Mouse (Mus musculus) left cerebral cortex, postnatal 14 days (tissue): ENCODE measurements around the gene Edn1. TPM values are rescaled to one million over a fixed set of nuclear protein-coding genes. Genes with fewer than 3 reads are reported as not detected.

Experiments
- DNase-seq, 2 experiments: peaks; one replicate each; pipeline ENCODE4 v3.0.0; 2021 to 2022; ENCODE audit warnings: low spot score in 2 of 2, mixed read lengths in 1 of 2
- intact Hi-C: fragments of 180-260 bp; cut with DNase I; formaldehyde crosslinking; loops from one replicate; pipeline ENCODE4 v1.15.1; 2025
- long read RNA-seq, 2 experiments: library from polyadenylated mRNA; stranded (forward); transcript quantifications; one replicate each; pipeline ENCODE4 v2.0.0; 2021
- total RNA-seq, 2 experiments: library from RNA; stranded (reverse); gene quantifications; 2 replicates each; pipeline ENCODE4 v1.2.3; 2021

Edn1 gene
- 1 to 10 TPM; 4.0 to 4.2 TPM for total RNA-seq
- long read RNA-seq, experiment 1, partial matches to known transcripts: 0 of 2 reads
- long read RNA-seq, experiment 1, other reads (novel, unspliced or antisense): 0 of 2 reads
- long read RNA-seq, experiment 2, partial matches to known transcripts: 0 of 1 reads
- long read RNA-seq, experiment 2, other reads (novel, unspliced or antisense): 0 of 1 reads

GRCm38 (mm10) chr13:42301161-42301721 lies at the start of gene Edn1:
Gene Edn1 (plus strand): TSS chr13:42301476.
- DNase-seq: peak in 1 of 2 experiments; percentile 22

GRCm38 (mm10) chr13:42253821-42254220 lies 47.5 kb upstream of the Edn1 start:
- DNase-seq: no peak
- intact Hi-C loops: no loop called here

More at GRCm38 (mm10) chr13:42301161-42301721, at the start of gene Edn1:
- intact Hi-C loops: loop anchor here (2.0 to 5.0 kb wide), 2 partner anchors 286 to 592 kb away; no protein-coding TSS in a partner anchor

- no peak for DNase-seq
- intact Hi-C loops: no loop called here
Measured at GRCm38 (mm10) chr13:42255105-42255504, 46.2 kb upstream of the Edn1 start.

- intact Hi-C loops: no loop called here
Measured at GRCm38 (mm10) chr13:42258422-42258821, 42.9 kb upstream of the Edn1 start.

DNA sequence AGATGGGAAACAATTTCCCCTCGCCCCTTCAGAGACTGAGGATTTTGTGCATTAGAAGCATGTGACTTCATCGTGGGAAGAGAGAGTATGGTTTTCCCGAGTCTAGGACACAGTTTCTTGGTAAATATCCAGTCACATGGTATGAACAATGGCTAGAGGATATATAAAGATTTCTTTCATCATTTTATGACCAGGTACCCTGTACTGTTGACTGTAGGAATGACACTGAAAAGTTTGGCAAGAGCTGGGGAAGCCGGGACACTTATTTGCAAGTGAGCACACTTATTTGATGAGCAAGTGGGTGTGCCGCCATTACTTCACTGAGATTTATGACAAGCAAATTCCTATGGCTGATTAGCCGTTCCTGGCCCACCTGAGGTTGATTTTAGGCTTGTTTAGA lies 40.6 kb upstream of the Edn1 start:
- no peak for DNase-seq
- intact Hi-C loops: no loop called here

More at GRCm38 (mm10) chr13:42258422-42258821, 42.9 kb upstream of the Edn1 start:
- DNase-seq: no peak

DNA sequence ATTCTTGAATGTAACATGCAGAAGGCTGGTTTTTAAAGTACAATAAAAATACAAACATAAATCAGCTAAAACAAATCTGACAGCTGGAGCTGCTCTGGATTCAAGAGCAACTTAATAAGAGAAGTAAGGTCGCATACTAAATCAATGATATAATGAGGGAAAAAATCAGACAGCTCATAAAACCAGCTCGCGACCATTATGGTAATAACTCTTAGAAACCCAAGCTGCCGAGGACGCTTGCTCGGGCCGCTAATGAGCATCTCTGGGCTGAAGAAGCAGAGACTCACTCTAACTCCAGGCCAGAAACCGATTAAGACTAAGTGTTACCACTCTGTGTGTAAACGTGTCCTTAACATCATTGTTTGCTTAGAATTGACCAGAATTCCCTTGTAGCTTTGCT lies 31.2 kb upstream of the Edn1 start:
- DNase-seq: no peak
- intact Hi-C loops: no loop called here

GRCm38 (mm10) chr13:42276774-42277454 lies 24.4 kb upstream of the Edn1 start:
- no peak for DNase-seq
- intact Hi-C loops: no loop called here

DNA sequence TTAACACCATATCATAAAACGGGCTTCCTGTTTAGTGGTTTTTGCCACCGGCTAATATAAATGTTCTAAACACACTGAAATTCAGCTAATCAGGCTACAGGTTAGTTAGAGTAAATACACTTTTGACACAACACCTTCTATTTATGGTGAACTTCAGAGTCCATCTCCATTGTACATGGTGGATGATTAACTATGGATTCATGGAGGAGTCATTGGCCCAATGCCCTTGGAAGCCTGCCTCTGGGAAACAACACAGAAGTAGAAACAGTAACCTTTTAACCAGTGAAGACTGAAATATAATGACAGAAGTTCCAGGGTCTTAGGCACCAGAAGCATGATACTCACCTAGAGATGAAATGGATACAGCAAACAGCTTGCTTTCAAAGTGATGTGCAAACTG lies 23.5 kb upstream of the Edn1 start:
- intact Hi-C loops: no loop called here
- no peak for DNase-seq

DNA sequence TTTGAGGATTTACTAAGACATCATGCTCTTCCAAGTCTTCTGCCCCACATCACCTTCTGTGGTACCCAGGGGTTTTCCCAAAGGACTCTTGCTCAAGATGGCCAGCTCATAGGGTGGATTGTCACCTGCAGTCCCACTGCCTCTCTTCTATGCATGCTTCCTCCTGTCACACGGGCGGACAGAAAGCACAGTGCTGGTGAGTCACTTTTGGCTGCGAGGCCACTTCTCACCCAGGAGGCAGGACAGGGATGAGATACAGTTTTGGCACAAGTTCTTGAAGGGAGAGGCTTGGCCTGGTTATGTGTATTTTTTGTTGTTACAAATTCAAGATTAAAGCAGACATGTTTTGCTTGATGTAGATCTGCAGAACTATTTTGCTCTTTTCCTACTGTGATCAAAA lies 15.4 kb upstream of the Edn1 start:
- DNase-seq: no peak
- intact Hi-C loops: no loop called here

- intact Hi-C loops: no loop called here
- no peak for DNase-seq
Measured at GRCm38 (mm10) chr13:42286768-42287167, 14.5 kb upstream of the Edn1 start.

DNA sequence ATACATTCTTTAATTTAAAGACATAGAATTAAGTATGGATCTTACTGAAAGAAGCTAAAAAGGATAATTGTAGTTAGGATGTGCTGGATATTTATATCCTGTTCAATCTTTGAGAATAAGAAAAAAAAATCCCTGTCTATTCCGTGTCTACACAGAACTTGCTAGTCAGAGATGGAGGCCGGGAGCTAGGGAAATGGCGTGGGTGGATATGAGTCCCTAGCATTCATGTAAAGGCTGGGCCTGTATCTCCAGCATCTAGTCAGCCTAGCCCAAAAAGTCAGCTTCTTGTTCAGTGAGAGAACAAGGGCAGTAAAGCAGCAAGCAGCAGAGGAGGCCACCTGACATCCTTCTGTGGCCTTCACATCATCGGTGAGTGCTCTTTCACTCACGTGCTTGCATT lies 8.7 kb upstream of the Edn1 start:
- intact Hi-C loops: no loop called here
- no peak for DNase-seq

- DNase-seq: peak in 1 of 2 experiments; percentile 38
- intact Hi-C loops: no loop called here
Measured at GRCm38 (mm10) chr13:42298302-42298701, 3.0 kb upstream of the Edn1 start.

GRCm38 (mm10) chr13:42298766-42299165 lies 2.5 kb upstream of the Edn1 start:
- intact Hi-C loops: no loop called here
- no peak for DNase-seq

GRCm38 (mm10) chr13:42300567-42300966 lies 709 bp upstream of the Edn1 start:
- peak; percentile 67 to 83 for DNase-seq
- intact Hi-C loops: loop anchor here (2.0 to 5.0 kb wide), 2 partner anchors 287 to 592 kb away; no protein-coding TSS in a partner anchor

DNA sequence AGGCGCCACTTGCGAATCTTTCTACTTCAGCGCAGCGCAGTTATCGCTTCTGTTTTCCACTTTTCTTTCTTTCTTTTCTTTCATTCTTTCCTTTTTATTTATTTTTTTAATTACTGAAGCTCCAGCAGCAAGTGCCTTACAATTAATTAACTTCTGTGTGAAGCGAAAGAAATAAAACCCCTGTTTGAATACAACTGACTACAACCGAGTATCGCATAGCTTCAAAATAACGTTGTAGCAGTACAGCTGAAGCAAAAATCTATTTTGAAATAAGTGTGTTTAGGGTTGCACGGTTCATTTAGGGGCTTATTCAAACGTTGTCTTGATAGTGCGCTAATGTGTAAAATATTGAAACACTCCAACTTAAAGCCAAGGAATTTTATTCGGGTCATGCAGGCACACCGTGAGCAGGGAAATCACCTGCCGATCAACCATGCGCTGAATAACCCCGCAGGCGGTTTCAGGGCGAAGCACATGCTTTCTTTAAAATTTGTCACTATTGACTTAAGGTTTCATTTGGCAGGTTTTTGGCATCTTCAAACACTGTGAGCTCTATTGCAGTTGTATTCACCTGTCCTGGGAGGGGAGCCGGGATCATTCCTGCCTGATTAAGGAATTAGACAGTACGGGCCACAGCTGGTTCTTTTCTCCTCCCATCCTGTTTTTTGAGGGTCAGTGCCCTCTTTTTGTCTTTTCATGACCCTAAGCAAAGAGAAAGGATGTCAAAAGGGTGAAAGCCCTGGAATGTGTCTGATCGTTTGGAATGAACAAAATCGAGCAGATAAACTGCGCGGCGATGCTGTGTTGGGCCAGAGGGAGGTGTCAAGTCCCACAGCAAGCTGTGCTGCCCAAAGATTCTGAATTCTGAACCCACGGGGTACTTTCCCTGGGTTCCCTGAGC lies 935 bp downstream of the Edn1 start:
- intact Hi-C loops: loop anchor here (2.0 to 5.0 kb wide), 2 partner anchors 285 to 593 kb away; no protein-coding TSS in a partner anchor

DNA sequence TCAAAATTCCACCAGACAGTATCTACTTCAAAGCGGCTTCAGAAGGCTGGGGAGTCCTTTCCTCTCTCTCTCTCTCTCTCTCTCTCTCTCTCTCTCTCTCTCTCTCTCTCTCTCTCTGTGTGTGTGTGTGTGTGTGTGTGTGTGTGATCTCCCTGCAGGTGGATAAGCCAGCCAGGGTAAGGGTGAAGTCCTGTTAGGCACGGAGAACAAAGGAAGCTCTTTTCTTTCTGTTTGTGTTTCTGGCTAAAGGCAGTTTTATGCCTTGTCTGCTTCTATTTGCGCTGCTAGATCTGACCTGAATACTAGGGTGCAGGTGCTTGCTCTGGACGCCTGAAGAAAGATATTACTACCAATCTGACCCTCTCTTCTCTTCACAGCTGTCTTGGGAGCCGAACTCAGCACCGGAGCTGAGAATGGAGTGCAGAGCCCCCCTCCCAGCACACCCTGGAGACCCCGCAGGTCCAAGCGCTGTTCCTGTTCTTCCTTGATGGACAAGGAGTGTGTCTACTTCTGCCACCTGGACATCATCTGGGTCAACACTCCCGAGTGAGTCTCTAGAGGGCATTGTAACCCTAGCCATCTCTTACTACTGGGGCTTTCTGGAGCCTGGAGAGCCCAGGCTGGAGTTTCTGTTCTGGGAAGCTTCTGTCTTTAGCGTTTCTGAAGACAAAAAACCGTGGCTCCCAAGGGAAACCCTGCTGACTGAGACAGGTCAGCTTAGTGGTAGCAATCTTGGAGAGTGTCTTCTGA lies 2.1 kb downstream of the Edn1 start:
- DNase-seq: no peak
- intact Hi-C loops: loop anchor here (5.0 kb wide), 1 partner anchor 284 kb away; no protein-coding TSS in a partner anchor

More for the DNA sequence above, 935 bp downstream of the Edn1 start:
- no peak for DNase-seq

DNA sequence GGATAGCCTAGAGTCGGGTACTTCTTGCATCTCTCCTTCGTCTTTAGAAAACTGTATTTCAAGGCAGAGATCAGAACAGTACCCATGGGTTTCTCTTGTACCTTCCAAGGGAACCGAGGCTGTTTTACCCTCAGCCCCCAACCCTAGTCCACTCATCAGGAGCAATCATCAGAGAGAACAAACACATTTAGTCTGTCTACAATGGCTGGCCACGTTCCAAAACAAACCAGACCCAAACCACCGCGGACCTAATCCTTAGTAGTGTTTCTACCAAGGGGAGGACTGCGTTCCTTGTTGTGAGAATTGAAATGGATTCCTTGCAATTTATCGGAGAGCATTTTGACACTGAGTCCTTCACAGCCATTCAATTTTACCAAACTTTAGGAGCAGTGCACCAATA lies 2.9 kb downstream of the Edn1 start:
- no peak for DNase-seq
- intact Hi-C loops: loop anchor here (5.0 kb wide), 1 partner anchor 283 kb away; no protein-coding TSS in a partner anchor

DNA sequence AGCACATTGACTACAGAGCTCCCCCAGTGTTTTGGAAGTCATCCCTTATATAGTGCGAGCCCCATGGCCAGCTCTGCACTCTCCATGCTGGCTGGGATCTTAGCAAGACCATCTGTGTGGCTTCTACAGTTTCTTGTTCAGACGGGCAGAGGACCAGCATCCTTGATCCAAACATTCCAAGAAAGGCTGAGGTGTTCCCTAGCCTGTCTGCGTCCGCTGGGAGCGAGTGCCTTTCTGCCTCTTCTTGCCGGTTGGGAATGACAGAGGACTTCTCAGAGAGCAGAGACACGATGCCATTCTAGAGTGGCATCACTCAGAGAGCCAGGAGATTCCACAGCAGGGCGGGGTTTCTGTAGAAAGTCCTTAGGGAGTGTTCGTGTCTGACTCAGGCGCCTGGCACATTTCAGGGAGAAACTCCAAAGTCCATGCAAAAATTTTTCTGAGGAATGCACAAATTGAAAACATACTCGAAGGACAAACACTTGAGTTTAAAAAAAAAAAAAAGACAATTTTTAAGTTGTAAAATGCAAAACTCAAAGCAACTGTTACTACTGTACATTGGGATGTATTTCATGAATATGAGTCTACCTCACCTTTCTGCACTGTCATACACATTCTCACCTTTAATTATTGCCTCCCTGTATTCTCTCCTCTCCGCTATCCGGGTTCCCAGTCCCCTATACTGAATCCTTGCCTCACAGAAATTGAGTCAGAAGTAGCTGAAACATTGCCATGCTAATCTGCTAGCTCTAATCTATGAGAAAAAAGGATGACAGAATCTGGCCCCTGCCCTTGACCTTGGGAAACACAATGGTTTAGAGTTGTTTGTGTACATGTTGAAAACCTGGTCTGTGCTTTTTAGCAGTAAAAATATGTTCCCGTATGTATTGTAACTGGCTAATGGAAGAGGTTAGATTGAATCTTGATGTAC lies 5.9 kb downstream of the Edn1 start:
- intact Hi-C loops: no loop called here
- no peak for DNase-seq
